Mouse (Mus musculus) cerebellum, adult 8-10 months (tissue): ENCODE results near the gene Rad9b.

Source experiments
- DNase-seq: peaks from one replicate; pipeline ENCODE4 v3.0.0; 2022

The Rad9b gene

GRCm38 (mm10) chr5:122353807-122354491, at the start of gene Rad9b, which contains the start of gene Vps29:
Gene Rad9b, minus strand, starts transcription at chr5:122354233.
Gene Vps29, plus strand, starts transcription at chr5:122354369.
- peak; percentile 99 for DNase-seq

- no peak for DNase-seq
Measured at GRCm38 (mm10) chr5:122403362-122403761, 49.3 kb upstream of the Rad9b start.

DNA sequence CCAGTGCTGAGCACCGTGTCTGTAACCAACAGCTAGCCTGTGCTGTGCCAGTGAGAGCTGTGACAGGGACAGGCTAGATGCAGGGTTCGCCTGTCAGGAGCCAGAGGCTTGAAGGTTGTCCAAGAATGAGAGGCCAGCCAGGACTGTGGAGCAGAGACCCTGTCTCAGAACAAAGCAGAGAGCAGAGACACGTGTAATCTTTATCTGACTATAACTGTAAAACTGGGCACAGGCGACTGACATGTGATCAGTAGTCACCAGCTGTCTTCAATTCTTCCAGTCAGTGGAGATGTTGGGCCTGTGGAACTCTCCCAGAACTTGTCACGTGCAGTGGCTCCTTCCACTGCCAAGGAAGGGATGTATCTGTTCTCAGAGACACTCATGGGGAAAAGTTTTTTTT, 48.7 kb upstream of the Rad9b start:
- no peak for DNase-seq

GRCm38 (mm10) chr5:122402160-122402559, 48.1 kb upstream of the Rad9b start:
- DNase-seq, result no peak

DNA sequence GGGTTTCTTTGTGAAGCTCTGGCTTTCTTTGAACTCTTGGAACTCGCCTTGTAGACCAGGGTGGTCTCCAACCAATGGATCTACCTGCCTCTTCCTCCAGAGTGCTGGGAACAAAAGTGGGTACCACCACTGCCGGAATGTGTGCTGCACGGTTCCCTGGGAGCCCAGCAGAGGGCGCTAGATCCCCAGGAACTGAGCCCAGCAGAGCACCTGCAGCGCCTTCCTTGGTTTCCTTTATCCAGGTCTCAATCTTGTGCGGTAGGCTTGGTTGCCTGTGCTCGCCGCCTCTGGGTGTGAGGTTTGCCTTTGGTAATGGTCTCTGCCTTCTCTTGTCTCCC, 47.2 kb upstream of the Rad9b start:
- DNase-seq, result peak; percentile 81

DNA sequence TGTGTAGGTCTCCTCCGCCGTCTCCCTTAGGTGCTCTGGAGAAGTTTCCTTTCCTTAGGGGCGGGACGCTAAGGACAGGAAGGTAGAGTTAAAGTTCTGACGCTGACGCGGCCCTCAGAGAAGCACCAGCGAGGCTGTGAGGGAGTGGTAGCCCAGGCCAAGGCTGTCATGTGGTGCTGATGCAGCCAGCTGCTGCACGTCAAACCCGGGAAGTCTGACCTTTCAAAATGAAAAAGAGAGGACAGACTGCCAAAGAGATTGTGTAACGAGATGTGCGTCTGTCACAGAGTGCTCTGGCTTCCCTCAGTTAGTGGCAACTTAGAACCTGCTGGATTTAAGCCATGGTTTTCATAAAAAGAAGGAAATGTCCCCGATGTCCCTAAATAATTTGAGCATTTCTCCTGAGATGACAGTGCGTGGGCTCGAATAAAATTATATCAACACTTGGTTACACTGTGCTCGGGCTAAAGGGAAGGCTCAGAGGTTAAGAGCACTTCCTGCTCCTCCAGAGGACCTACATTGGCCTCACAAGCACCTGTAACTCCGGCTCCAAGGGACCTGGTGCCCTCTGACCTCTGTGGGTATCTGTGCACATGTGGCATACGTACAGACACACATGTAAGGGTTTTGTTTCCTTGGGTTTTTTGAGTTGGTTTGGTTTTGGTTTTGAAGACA, 46.7 kb upstream of the Rad9b start:
- no peak for DNase-seq

DNA sequence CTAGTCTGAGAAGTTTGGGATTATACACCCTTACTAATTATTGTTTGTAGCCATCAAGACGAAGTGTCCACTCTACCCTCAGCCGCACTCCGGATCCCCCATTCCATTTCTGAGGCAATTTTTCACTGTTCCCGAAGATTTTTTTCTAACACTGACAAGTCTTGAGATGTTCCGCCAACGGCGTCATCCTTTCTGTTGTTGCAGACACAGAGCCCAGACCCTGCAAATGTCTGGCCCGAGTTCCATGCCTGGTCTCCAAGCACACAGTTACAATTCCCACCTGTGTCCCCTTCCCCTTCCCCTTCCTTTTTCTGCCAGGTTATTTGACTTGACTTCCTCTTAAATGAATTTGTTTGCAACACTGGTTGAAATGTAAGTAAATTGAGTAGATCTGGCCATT, 45.8 kb upstream of the Rad9b start:
- DNase-seq, result no peak

GRCm38 (mm10) chr5:122397495-122397894, 43.5 kb upstream of the Rad9b start:
- DNase-seq, result no peak

- no peak for DNase-seq
Measured at GRCm38 (mm10) chr5:122396791-122397190, 42.8 kb upstream of the Rad9b start.

DNA sequence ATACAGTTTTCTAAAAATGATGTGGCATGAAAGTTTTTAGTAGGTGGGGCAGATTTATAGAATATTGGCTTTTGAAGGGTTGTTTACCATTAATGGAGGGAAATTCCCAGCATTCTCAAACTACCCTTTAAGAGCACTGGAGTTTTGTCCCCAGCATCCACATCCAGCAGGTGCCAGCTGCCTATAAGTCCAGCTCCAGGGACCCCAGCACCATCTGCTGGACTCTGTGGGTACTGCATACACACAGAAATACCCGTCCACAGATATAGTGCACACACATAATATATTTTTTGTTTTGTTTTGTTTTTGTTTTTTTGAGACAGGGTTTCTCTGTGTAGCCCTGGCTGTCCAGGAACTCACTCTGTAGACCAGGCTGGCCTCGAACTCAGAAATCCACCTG, 39.9 kb upstream of the Rad9b start:
- peak; percentile 66 for DNase-seq

- DNase-seq, result no peak
Measured at GRCm38 (mm10) chr5:122392227-122393004, 38.4 kb upstream of the Rad9b start.

DNA sequence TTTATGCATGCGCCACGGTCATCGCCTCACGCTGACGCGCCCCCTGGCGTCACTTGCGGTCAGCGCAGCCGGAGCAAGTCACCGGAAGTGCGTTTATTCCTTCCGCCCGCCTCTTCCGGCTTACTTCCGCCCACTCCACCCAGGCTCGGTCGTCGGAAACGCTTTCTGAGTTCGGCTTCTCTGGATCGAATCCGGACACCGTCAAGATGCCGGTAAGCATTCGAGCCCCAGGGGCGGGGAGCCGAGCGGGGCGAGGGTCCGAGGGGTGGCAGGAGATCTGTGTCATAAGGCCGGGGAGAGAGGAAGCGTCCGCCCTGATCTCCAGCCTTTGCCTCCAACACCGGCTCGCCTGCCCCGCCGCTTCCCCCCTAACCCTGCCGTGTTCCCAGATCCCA, 37.8 kb upstream of the Rad9b start, which contains the start of gene Arpc3:
Gene Arpc3 (plus strand): TSS at position 93 of the 395 bp plus-strand sequence.
- DNase-seq, result peak; percentile 92

GRCm38 (mm10) chr5:122391178-122391785, 37.2 kb upstream of the Rad9b start:
- no peak for DNase-seq

- no peak for DNase-seq
Measured at GRCm38 (mm10) chr5:122390671-122391070, 36.6 kb upstream of the Rad9b start.

DNA sequence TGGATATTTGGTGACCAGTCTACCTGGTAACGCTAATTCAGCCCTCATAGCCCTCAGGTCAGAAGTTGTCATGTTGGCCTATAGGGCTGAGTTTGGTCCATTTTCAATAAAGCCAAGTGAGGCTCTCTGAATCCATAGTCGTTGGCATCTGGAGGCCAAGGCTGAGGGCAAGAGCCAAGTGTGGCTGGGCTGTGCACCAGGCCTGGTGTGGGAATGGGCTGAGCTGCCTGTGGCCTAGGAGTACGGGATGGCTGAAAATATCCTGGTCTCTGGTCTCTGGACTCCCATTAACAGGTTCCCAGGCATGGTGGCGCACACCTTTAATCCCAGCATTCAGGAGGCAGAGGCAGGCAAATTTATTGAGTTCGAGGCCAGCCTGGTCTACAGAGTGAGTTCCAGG, 36.0 kb upstream of the Rad9b start:
- no peak for DNase-seq

DNA sequence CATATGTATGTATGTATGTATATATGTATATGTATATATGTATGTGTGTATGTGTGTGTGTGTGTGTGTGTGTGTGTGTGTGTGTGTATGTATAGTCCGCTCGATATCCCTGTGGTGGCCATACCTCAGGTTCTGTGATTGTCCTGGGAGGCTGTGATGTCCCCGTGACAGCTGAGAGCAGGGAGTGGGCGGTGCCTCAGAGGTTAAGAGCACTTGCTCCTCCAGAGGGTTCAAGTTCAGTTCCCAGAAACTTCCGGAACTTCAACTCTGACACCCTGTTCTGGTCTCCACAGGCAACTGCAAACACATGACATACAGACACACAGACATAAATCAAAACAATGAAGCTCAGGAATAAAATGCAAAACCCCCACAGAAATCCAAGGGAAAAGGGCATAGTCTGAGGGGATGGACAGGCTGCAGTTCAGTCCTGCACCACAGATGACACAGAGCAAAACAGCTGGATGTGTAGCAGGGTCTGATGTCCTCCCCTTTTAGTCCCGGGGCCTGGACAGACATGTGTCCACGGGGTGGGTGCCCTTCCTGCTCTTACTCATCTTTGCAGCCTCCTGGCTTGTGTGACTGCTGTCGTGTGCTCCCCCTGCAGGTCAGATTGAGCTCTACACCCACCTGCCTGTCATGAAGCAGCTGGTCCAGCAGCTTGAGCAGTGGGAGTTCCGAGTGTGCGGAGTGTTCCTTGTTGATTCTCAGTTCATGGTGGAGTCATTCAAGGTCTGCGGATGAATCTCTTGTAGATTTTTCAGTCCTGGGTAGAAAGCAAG, 25.5 kb upstream of the Rad9b start:
- DNase-seq, result peak; percentile 80

GRCm38 (mm10) chr5:122378171-122378570, 24.1 kb upstream of the Rad9b start:
- no peak for DNase-seq

DNA sequence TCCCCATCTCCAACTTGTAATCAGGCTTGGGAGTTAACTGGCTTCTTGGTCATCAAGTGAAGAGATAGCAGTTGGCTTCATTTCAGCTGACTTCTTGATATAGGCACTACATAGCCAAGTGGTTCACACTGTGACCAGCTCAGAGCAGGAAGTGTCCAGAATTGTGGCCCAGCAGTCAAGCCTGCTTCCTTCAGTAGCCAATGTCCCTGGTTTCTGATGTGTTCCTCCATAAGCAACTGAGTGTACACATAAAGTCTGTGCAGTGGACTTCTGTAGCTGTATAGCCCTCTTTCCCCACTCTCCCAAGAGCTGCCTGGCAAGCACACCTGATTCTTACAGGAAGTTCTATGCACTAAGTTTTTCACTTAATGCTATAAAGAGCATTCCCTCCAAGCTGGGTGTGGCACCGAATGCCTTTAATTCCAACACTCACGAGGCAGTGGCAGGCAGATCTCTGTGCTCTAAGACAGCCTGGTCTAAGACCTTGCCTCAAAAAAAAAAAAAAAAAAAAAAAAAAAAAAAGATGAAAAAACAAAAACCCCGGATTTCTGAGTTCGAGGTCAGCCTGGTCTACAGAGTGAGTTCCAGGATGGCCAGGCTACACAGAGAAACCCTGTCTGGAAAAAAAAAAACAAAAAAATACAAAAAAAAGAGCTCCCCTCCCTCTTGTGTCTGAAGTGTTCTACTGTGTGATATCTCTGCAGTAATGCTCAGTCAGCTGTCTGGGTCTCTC, 23.2 kb upstream of the Rad9b start:
- no peak for DNase-seq

GRCm38 (mm10) chr5:122372878-122373277, 18.8 kb upstream of the Rad9b start:
- DNase-seq, result no peak

- DNase-seq, result peak; percentile 99
Measured at GRCm38 (mm10) chr5:122372192-122372769, 18.2 kb upstream of the Rad9b start, which contains the start of gene Fam216a. Gene Fam216a, minus strand, starts transcription at chr5:122372364.

- DNase-seq, result peak; percentile 41
Measured at GRCm38 (mm10) chr5:122371591-122372191, 17.7 kb upstream of the Rad9b start, which contains the start of gene Gpn3. Gene Gpn3, plus strand, starts transcription at chr5:122371876.
